Mouse (Mus musculus) erythroid progenitor cell, adult 5-6 weeks (primary cell): ENCODE results near the gene Ubap2l. TPM values are rescaled to one million over a fixed set of nuclear protein-coding genes. Genes with fewer than 3 reads are reported as not detected.

Source experiments
- ATAC-seq: replicated peaks from 2 replicates; pipeline ENCODE4 v1.8.0; 2016; ENCODE audit warnings: moderate number of reproducible peaks, mild to moderate bottlenecking, moderate TSS enrichment, inconsistent platforms; ENCODE audit not compliant: poor library complexity, low FRiP score, severe bottlenecking
- total RNA-seq, 2 experiments: library from RNA; stranded (forward) in 1 of 2; stranded (reverse) in 1 of 2; fragments of 150-400 nt in 1 of 2; fragments of 186-747, 209-891 nt in 1 of 2; gene quantifications; 2 replicates each; pipeline versions ENCODE4 v1.2.3 to v1.2.4; 2015 to 2017; ENCODE audit warnings: low replicate concordance in 2 of 2

Gene Ubap2l
- total RNA-seq, 2 experiments from 2014 or later: 126 to 157 TPM

- no peak for ATAC-seq
Measured at GRCm38 (mm10) chr3:89987211-89987610, 65.2 kb downstream of the Ubap2l start.

GRCm38 (mm10) chr3:89982426-89982825 lies 70.0 kb downstream of the Ubap2l start:
- ATAC-seq: no peak

- no peak for ATAC-seq
Measured at GRCm38 (mm10) chr3:89976859-89977258, 75.6 kb downstream of the Ubap2l start.

- no peak for ATAC-seq
Measured at GRCm38 (mm10) chr3:89968509-89968908, 83.9 kb downstream of the Ubap2l start.

GRCm38 (mm10) chr3:89966946-89967345 lies 85.5 kb downstream of the Ubap2l start:
- ATAC-seq: no peak

- no peak for ATAC-seq
Measured at GRCm38 (mm10) chr3:89965972-89966371, 86.5 kb downstream of the Ubap2l start.

GRCm38 (mm10) chr3:89965557-89965956 lies 86.9 kb downstream of the Ubap2l start:
- no peak for ATAC-seq

- ATAC-seq: 0 out of 2 replicates have a peak, but pooled peaks have one; percentile 18
Measured at GRCm38 (mm10) chr3:89963926-89964739, 88.3 kb downstream of the Ubap2l start.

- ATAC-seq: no peak
Measured at GRCm38 (mm10) chr3:89963221-89963763, 89.1 kb downstream of the Ubap2l start, which contains the start of gene Atp8b2. Gene Atp8b2, minus strand, starts transcription at chr3:89963508.

GRCm38 (mm10) chr3:89962751-89963220 lies 89.6 kb downstream of the Ubap2l start:
- no peak for ATAC-seq

- no peak for ATAC-seq
Measured at GRCm38 (mm10) chr3:89962059-89962750, 90.2 kb downstream of the Ubap2l start.

- ATAC-seq: no peak
Measured at GRCm38 (mm10) chr3:89961436-89961835, 91.0 kb downstream of the Ubap2l start.

GRCm38 (mm10) chr3:89960469-89960868 lies 92.0 kb downstream of the Ubap2l start:
- no peak for ATAC-seq

- ATAC-seq: no peak
Measured at GRCm38 (mm10) chr3:89959435-89959834, 93.0 kb downstream of the Ubap2l start.

- ATAC-seq: no peak
Measured at GRCm38 (mm10) chr3:89957880-89958279, 94.5 kb downstream of the Ubap2l start.

- ATAC-seq: no peak
Measured at GRCm38 (mm10) chr3:89956177-89956971, 96.1 kb downstream of the Ubap2l start.

- ATAC-seq: no peak
Measured at GRCm38 (mm10) chr3:89953420-89953819, 99.0 kb downstream of the Ubap2l start.
